Mouse (Mus musculus) MEL (cell line): ENCODE data around the gene D430041D05Rik.

Experiments used
- E2F4 ChIP-seq: IDR thresholded peaks from 2 replicates; pipeline ENCODE4 v1.6.1; 2011; ENCODE audit warnings: low read depth, low read length, improper control_type of control experiment, borderline replicate concordance
- USF1 ChIP-seq: IDR thresholded peaks from 2 replicates; pipeline ENCODE4 v1.6.1; 2014; ENCODE audit warnings: low read depth, mild to moderate bottlenecking, inconsistent platforms, low read length, improper control_type of control experiment, moderate library complexity

DNA sequence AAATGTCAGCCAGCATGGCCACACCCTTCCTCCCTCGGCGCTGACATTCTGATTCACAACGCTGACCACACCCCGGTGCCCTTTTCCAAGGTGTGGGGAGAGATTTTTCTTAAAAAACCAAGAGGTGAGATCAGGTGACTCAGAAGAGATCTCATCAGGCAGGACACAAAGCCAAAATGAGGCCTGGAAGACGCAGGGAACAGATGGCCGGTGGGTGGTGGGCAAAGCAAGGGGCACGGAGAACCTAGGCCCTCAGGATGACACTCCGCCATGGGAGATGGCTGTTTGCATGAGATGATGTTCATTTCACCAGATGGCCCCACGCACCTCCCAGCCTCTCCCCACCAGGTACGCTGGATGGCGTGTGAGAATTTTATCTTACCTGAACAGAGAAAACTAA is 21.6 kb downstream of the D430041D05Rik start:
- no peak for TF ChIP-seq USF1
- no peak for TF ChIP-seq E2F4
